Mouse (Mus musculus) intestine, embryonic 14.5 days (tissue): ENCODE data around the gene Ralgps1. TPM values are rescaled to one million over a fixed set of nuclear protein-coding genes. Genes with fewer than 3 reads are reported as not detected.

Experiments
- ATAC-seq: fragments of 200-750 bp; cut with Nextera tagmentation; replicated peaks from 2 replicates; pipeline ENCODE4 v1.8.0; 2017; ENCODE audit warnings: low read depth, moderate number of reproducible peaks, moderate TSS enrichment, moderate library complexity; ENCODE audit not compliant: low FRiP score, low TSS enrichment
- DNase-seq: peaks from one replicate; pipeline ENCODE4 v3.0.0-alpha.2; 2018; ENCODE audit warnings: low spot score
- H3K27ac ChIP-seq: fragments of 300-500 bp; sonication (generic); 2 replicates; pipeline ENCODE4 v1.5.1; 2014; ENCODE audit warnings: low read depth, mild to moderate bottlenecking, control low read depth
- H3K27me3 ChIP-seq: fragments of 300-500 bp; sonication (generic); replicated peaks from 2 replicates; pipeline ENCODE4 v1.6.1; 2014; ENCODE audit warnings: low read length, control low read depth; ENCODE audit not compliant: control insufficient read depth, insufficient read depth
- H3K36me3 ChIP-seq: fragments of 300-500 bp; sonication (generic); 2 replicates; pipeline ENCODE4 v1.6.1; 2014; ENCODE audit warnings: low read length, control low read depth; ENCODE audit not compliant: control insufficient read depth, insufficient read depth
- H3K4me1 ChIP-seq: fragments of 300-500 bp; sonication (generic); replicated peaks from 2 replicates; pipeline ENCODE4 v1.6.1; 2014; ENCODE audit warnings: low read length, control low read depth, mixed read lengths; ENCODE audit not compliant: control insufficient read depth, insufficient read depth
- H3K4me2 ChIP-seq: fragments of 300-500 bp; sonication (generic); 2 replicates; pipeline ENCODE4 v1.6.1; 2014; ENCODE audit warnings: low read length
- H3K4me3 ChIP-seq: fragments of 300-500 bp; sonication (generic); 2 replicates; pipeline ENCODE4 v1.5.1; 2014; ENCODE audit warnings: low read depth, low read length, control low read depth, mixed read lengths
- H3K9ac ChIP-seq: fragments of 300-500 bp; sonication (generic); 2 replicates; pipeline ENCODE4 v1.6.1; 2014; ENCODE audit warnings: mild to moderate bottlenecking, low read length
- H3K9me3 ChIP-seq: fragments of 300-500 bp; sonication (generic); 2 replicates; pipeline ENCODE4 v1.6.1; 2016; ENCODE audit warnings: low read length, control low read depth; ENCODE audit not compliant: control insufficient read depth
- WGBS: fragments of 180-500 bp; shearing (Covaris S2); extraction: QIAGEN DNeasy Blood & Tissue Kit; methylation state at CpG from one replicate; pipeline ENCODE4 v1.1.7; 2014; 5-methylcytosine and 5-hydroxymethylcytosine counted together
- polyA plus RNA-seq: library from polyadenylated mRNA; unstranded; fragments of >200 nt; fragmentation: Nextera tagmentation; extraction: Ambion mirVana; gene quantifications from 2 replicates; pipeline ENCODE4 v1.2.1, GENCODE M21; 2014

The Ralgps1 gene
- polyA plus RNA-seq, 1 experiment from 2014 or later = 7.3 TPM

DNA sequence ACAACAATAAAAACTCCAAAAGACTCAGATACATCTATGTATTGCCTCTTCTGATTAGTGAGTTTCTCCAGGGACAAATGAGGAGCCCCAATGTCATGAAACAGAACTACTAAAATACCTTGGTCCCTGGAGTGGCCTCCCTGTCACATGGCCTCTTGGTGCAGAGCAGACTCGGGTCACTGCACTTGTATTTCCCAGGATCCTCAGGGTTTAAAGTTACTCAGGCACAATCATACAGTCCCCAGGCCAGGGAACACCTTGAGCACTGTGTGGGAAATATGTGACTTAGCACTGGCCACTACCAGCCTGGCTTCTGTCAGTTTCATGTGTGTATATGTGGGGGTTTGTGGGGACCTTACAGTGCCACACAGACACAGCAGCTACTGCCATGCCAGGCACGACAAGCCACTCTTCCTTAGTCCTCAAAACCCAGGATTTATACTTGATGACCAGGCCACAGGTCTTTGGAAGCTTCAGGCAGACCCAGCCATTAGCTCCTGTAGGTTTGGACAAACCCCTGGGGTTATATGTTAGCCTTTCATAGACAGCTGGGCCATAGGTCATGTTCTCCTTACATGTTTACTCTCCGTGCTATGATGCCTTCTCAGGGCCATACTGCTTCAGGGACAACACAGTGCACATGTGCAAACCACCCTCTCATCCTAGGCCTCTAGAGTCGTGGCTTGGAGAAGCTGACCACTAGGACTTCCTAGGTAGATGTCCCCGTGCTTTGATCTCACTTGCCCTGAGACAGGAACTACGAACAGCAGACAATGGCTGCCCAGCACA, 138.3 kb downstream of the Ralgps1 start:
- DNase-seq (no peak), ATAC-seq (no peak)
- peaks cover 18% of the 10 kb centered on the region for H3K36me3 ChIP-seq
- no peaks in the 10 kb centered on the region for H3K4me1 ChIP-seq
- 77% methylated on average over 6 of the region's 6 CpGs for WGBS
- H3K4me3 ChIP-seq = no peak overlapping the region
- H3K9me3 ChIP-seq = no peaks in the 10 kb centered on the region
- no peak overlapping the region for H3K9ac ChIP-seq
- no peak overlapping the region for H3K4me2 ChIP-seq
- no peaks in the 10 kb centered on the region for H3K27me3 ChIP-seq
- H3K27ac ChIP-seq = no peak overlapping the region

- no peak for ATAC-seq
- H3K4me3 ChIP-seq = no peak overlapping the region
- no peak for DNase-seq
- H3K9ac ChIP-seq = no peak overlapping the region
- no peaks in the 10 kb centered on the region for H3K4me1 ChIP-seq
- no peaks in the 10 kb centered on the region for H3K27me3 ChIP-seq
- H3K4me2 ChIP-seq = no peak overlapping the region
- WGBS = 81% methylated on average over 2 of the region's 2 CpGs
- H3K36me3 ChIP-seq = peaks cover 18% of the 10 kb centered on the region
- no peaks in the 10 kb centered on the region for H3K9me3 ChIP-seq
- H3K27ac ChIP-seq = no peak overlapping the region
These were observed 139.5 kb downstream of the Ralgps1 start for GRCm38 (mm10) chr2:33231788-33232187.

- H3K9me3 ChIP-seq = no peaks in the 10 kb centered on the region
- H3K27ac ChIP-seq = no peak overlapping the region
- H3K4me3 ChIP-seq = no peak overlapping the region
- H3K36me3 ChIP-seq = peaks cover 18% of the 10 kb centered on the region
- no peak overlapping the region for H3K4me2 ChIP-seq
- DNase-seq = no peak
- 59% methylated on average over 10 of the region's 10 CpGs for WGBS
- no peak overlapping the region for H3K9ac ChIP-seq
- ATAC-seq = no peak
- no peaks in the 10 kb centered on the region for H3K4me1 ChIP-seq
- no peaks in the 10 kb centered on the region for H3K27me3 ChIP-seq
These were observed 140.6 kb downstream of the Ralgps1 start for GRCm38 (mm10) chr2:33230701-33231100.

- no peak for ATAC-seq
- Histone ChIP-seq H3K27me3 (no peaks in the 10 kb centered on the region), H3K4me2 (no peak overlapping the region), H3K36me3 (peaks cover 21% of the 10 kb centered on the region), H3K4me3 (no peak overlapping the region), H3K9me3 (no peaks in the 10 kb centered on the region), H3K9ac (no peak overlapping the region), H3K4me1 (no peaks in the 10 kb centered on the region), H3K27ac (no peak overlapping the region)
- WGBS = 85% methylated on average over 15 of the region's 15 CpGs
- no peak for DNase-seq
These were observed 142.7 kb downstream of the Ralgps1 start for GRCm38 (mm10) chr2:33228551-33228950.

DNA sequence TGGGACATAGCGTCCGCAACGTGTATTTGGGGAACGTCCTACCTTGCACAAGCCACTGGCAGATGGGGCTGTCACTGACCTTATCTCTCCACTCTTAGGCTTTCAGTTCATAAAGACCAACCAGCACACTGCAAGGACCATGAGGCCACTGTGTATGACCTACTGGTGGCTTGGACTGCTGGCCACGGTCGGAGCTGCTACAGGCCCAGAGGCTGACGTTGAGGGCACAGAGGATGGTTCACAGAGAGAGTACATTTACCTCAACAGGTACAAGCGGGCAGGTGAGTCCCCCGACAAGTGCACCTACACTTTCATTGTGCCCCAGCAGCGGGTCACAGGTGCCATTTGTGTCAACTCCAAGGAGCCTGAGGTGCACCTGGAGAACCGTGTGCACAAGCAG, 143.2 kb downstream of the Ralgps1 start:
- Histone ChIP-seq H3K4me2 (no peak overlapping the region), H3K27me3 (no peaks in the 10 kb centered on the region), H3K36me3 (peaks cover 21% of the 10 kb centered on the region), H3K9me3 (no peaks in the 10 kb centered on the region), H3K9ac (no peak overlapping the region), H3K4me3 (no peak overlapping the region), H3K27ac (no peak overlapping the region), H3K4me1 (no peaks in the 10 kb centered on the region)
- ATAC-seq = no peak
- 88% methylated on average over 11 of the region's 11 CpGs for WGBS
- no peak for DNase-seq

GRCm38 (mm10) chr2:33225921-33226320, 145.4 kb downstream of the Ralgps1 start:
- no peak for DNase-seq
- ATAC-seq = no peak
- H3K4me2 ChIP-seq = no peak overlapping the region

DNA sequence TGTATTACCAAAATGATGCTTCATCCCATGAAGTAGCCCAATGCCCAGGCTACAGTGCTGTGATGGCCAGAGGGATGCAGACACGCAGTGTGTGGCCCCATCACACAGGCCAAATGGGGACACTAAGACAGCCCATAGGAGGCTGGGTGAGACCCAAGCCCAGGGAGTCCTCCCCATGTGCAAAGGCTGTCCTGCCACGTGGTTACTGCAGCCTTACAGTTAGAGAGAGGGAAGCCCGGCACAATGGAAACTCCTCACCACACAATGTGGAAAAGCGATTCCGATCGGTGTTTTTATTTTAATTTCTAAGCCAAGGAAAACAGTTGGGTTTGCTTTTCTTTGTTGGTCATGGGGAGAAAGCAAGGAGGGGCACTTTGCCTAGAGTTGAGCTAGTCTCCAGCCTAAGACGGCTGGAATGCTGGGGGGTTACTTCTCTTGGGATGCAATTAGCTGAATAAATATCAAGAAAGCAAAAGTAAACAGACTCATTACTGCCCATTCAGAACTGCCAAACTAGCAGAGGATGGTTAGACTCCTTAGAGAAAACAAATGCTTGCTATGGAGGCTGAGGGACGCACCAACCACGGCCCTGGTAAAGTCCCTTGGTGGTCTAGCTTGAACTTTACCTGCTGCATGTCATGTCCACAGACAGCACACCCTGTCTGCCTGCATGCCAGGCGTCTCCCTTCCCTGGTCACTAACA, 147.5 kb downstream of the Ralgps1 start:
- no peak overlapping the region for H3K9ac ChIP-seq
- ATAC-seq (no peak), DNase-seq (no peak)
- no peak overlapping the region for H3K27ac ChIP-seq
- no peak overlapping the region for H3K4me2 ChIP-seq
- no peaks in the 10 kb centered on the region for H3K27me3 ChIP-seq
- no peaks in the 10 kb centered on the region for H3K9me3 ChIP-seq
- no peak overlapping the region for H3K4me3 ChIP-seq
- peaks cover 17% of the 10 kb centered on the region for H3K4me1 ChIP-seq
- WGBS = 71% methylated on average over 10 of the region's 10 CpGs
- H3K36me3 ChIP-seq = peaks cover 21% of the 10 kb centered on the region

More at GRCm38 (mm10) chr2:33225921-33226320, 145.4 kb downstream of the Ralgps1 start:
- Histone ChIP-seq H3K36me3 (peaks cover 28% of the 10 kb centered on the region), H3K9ac (no peak overlapping the region), H3K9me3 (no peaks in the 10 kb centered on the region), H3K27me3 (no peaks in the 10 kb centered on the region), H3K27ac (no peak overlapping the region), H3K4me1 (no peaks in the 10 kb centered on the region), H3K4me3 (no peak overlapping the region)
- WGBS = 91% methylated on average over 7 of the region's 7 CpGs

- peaks cover 17% of the 10 kb centered on the region; the same call in 1 of the 2 replicates for H3K36me3 ChIP-seq
- WGBS = 82% methylated on average over 6 of the region's 6 CpGs
- H3K4me2 ChIP-seq = no peak overlapping the region
- no peak overlapping the region for H3K4me3 ChIP-seq
- ATAC-seq = no peak
- H3K9ac ChIP-seq = no peak overlapping the region
- no peak for DNase-seq
- H3K27ac ChIP-seq = no peak overlapping the region
- H3K27me3 ChIP-seq = no peaks in the 10 kb centered on the region
- no peaks in the 10 kb centered on the region for H3K9me3 ChIP-seq
- peaks cover 24% of the 10 kb centered on the region for H3K4me1 ChIP-seq
These were observed 148.8 kb downstream of the Ralgps1 start for GRCm38 (mm10) chr2:33222480-33222879.
